Mouse (Mus musculus) kidney, adult 2 months (tissue): ENCODE measurements around the gene Tcp1. TPM values are rescaled to one million over a fixed set of nuclear protein-coding genes. Genes with fewer than 3 reads are reported as not detected.
"Not testable (repeated sequence)": the region's sequence is repeated elsewhere in the genome, so short reads cannot be mapped to it uniquely, and the experiment has no call there.

Experiments used
- DNase-seq: peaks from one replicate; pipeline ENCODE4 v3.0.0; 2021
- H3K27ac ChIP-seq: fragments of 200-500 bp; 2 replicates; pipeline ENCODE4 v1.5.1; 2012; ENCODE audit warnings: low read depth, low read length, control low read depth, inconsistent platforms; ENCODE audit not compliant: insufficient read depth
- H3K27me3 ChIP-seq: fragments of 200-500 bp; replicated peaks from 2 replicates; pipeline ENCODE4 v1.6.1; 2012; ENCODE audit warnings: mild to moderate bottlenecking, moderate library complexity, low read length, inconsistent platforms; ENCODE audit not compliant: control insufficient read depth, insufficient read depth
- H3K36me3 ChIP-seq: fragments of 200-500 bp; 2 replicates; pipeline ENCODE4 v1.6.1; 2012; ENCODE audit warnings: mild to moderate bottlenecking, moderate library complexity, low read length, inconsistent platforms; ENCODE audit not compliant: control insufficient read depth, insufficient read depth
- H3K4me1 ChIP-seq: fragments of 200-500 bp; 2 replicates; pipeline ENCODE4 v1.6.1; 2011; ENCODE audit warnings: low read length; ENCODE audit not compliant: control insufficient read depth, insufficient read depth
- H3K4me3 ChIP-seq: fragments of 200-500 bp; 2 replicates; pipeline ENCODE4 v1.5.1; 2011; ENCODE audit warnings: mild to moderate bottlenecking, low read depth, low read length, control low read depth; ENCODE audit not compliant: insufficient read depth
- CTCF ChIP-seq: fragments of 200-500 bp; conservative IDR thresholded peaks from 2 replicates; pipeline ENCODE4 v1.5.1; 2011; ENCODE audit warnings: low read depth, mild to moderate bottlenecking, control low read depth, low read length, moderate library complexity, mixed read lengths; ENCODE audit not compliant: insufficient read depth, insufficient read length
- POLR2A ChIP-seq: fragments of 200-500 bp; IDR thresholded peaks from one replicate; pipeline ENCODE4 v1.6.1; 2011; ENCODE audit warnings: low read depth, low read length, control low read depth
- WGBS: fragments of 180-500 bp; shearing (Covaris S2); methylation state at CpG from one replicate; pipeline ENCODE4 v1.1.7; 2018; 5-methylcytosine and 5-hydroxymethylcytosine counted together
- polyA plus RNA-seq: library from polyadenylated mRNA; depleted of rRNA; stranded (reverse); fragments of >200 nt; gene quantifications from 2 replicates; pipeline ENCODE4 v1.2.3, GENCODE M21; 2012

Tcp1 gene
- polyA plus RNA-seq, 1 experiment, result 78.4 TPM

DNA sequence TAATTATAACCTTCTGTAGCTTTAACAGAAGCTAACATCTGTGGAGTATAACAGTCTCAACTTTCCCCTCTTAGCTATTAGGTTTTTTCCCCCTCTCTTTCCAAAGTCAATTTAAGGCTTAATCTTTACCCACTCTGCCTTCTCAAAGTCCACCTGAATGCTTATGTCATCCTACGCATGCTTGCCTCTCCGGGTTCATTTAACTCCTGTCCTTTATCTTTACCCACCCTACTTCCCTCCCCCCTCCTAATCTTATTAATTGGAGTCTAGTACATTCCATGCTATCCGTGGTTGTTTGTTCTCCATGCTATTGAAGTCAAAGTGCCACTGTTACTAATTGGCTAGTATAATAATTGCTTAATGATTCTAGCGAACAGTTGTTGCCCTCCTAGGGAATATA lies 20.2 kb downstream of the Tcp1 start:
- H3K27ac ChIP-seq, result peak overlapping the region; percentile 89
- peak; percentile 74 for DNase-seq
- WGBS, result 28% methylated on average over 4 of the region's 4 CpGs
- peaks cover 14% of the 10 kb centered on the region; the same call in 1 of the 2 replicates for H3K4me1 ChIP-seq
- H3K36me3 ChIP-seq, result no peaks in the 10 kb centered on the region
- no peak for TF ChIP-seq POLR2A
- TF ChIP-seq CTCF, result no peak
- H3K4me3 ChIP-seq, result no peak overlapping the region
- no peaks in the 10 kb centered on the region for H3K27me3 ChIP-seq

DNA sequence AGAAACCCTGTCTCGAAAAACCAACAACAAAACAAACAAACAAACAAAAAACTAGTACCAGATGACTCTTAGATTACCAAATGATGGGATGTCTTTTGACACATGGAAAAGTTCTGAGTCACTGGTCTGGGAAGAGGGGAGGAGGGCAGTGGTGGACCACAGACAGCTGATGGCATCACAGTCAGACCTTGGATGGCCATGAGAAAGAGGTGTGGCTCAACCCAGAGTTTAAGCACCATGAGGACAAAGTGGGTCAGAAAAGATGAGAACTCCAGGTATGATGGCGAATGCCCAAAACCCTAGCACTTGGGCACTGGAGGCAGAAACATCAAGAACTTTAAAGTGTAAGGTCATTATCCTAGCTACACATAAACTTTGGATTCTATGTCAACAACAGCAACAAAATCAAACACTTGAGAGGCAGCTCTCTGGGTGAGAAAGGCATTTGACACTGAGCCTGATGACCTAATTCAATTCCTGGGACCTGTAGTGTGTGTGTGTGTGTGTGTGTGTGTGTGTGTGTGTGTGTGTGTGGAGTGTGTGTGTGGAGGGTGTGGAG lies 22.0 kb downstream of the Tcp1 start:
- WGBS, result 74% methylated on average over 2 of the region's 2 CpGs
- H3K27ac ChIP-seq, result no peak overlapping the region
- H3K36me3 ChIP-seq, result no peaks in the 10 kb centered on the region
- H3K4me1 ChIP-seq, result peaks cover 17% of the 10 kb centered on the region; the same call in 1 of the 2 replicates
- H3K4me3 ChIP-seq, result no peak overlapping the region
- DNase-seq, result no peak
- no peaks in the 10 kb centered on the region for H3K27me3 ChIP-seq
- TF ChIP-seq CTCF, result no peak
- TF ChIP-seq POLR2A, result no peak

- H3K27me3 ChIP-seq, result no peaks in the 10 kb centered on the region
- H3K36me3 ChIP-seq, result peaks cover 1% of the 10 kb centered on the region; the same call in 1 of the 2 replicates
- H3K4me1 ChIP-seq, result peaks cover 17% of the 10 kb centered on the region; the same call in 1 of the 2 replicates
- WGBS, result 73% methylated on average over 2 of the region's 2 CpGs
- TF ChIP-seq POLR2A (no peak), CTCF (no peak)
- no peak overlapping the region for H3K4me3 ChIP-seq
- H3K27ac ChIP-seq, result no peak overlapping the region
- no peak for DNase-seq
Observed at GRCm38 (mm10) chr17:12938077-12938476, 22.6 kb downstream of the Tcp1 start.

DNA sequence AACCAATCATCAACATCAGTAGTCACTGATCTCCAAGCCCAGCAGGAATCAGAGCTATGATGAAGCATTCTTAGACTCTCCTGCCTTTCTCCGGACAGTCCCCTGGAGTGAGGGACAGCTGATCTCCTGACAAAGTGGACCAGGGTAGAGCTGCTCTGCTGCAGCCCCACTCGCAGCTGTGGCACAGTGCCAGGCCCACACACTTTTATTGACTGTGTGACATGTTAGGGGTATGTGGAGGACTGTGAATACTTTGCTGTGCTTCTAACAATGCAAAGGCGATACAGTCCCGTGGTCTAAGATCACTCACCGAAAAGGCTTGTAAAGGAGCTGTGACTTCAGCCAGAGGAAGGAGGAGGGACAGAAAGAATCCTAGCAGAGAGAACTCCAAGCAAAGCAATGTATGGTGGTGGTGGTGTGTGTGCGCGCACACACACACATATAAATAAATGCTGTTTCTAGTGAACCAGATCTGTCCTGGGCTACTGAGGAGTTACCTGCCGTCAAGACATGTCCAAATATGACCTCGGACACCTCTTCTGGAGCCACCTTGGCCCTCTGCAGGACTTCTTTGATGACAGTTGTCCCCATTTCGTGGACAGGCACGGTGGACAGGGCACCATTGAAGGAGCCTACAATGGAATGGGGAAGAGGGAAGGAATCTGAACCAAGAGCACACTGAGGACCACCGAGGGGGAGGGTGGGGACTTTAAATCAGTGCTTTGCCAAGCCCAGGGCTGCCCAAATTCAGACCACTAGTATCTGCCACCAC lies 24.1 kb downstream of the Tcp1 start:
- H3K36me3 ChIP-seq, H3K27me3 ChIP-seq, DNase-seq: not testable (repeated sequence)
- peak overlapping the region; percentile 60 for H3K4me3 ChIP-seq
- peaks cover 17% of the 10 kb centered on the region; the same call in 1 of the 2 replicates for H3K4me1 ChIP-seq
- 47% methylated on average over 5 of the region's 12 CpGs for WGBS
- 0 out of 2 replicates have a peak overlapping the region, but pooled peaks have one; percentile 21 for H3K27ac ChIP-seq

GRCm38 (mm10) chr17:12940151-12940805 lies 24.8 kb downstream of the Tcp1 start, which contains the start of gene Acat3:
Gene Acat3, minus strand, starts transcription at chr17:12940600.
- Histone ChIP-seq H3K27me3 (no peaks in the 10 kb centered on the region), H3K4me3 (peak within 1 kb of the TSS; percentile 60), H3K27ac (0 out of 2 replicates have a peak within 1 kb of the TSS, but pooled peaks have one; percentile 21), H3K4me1 (peaks cover 14% of the 10 kb centered on the region; the same call in 1 of the 2 replicates), H3K36me3 (peaks cover 2% of the 10 kb centered on the region; the same call in 1 of the 2 replicates)
- WGBS, result 2% methylated on average over 27 of the region's 27 CpGs
- DNase-seq, result peak; percentile 53
- TF ChIP-seq CTCF (no peak), POLR2A (peak; percentile 30)

- WGBS, result 85% methylated on average over 8 of the region's 8 CpGs
- peaks cover 2% of the 10 kb centered on the region; the same call in 1 of the 2 replicates for H3K36me3 ChIP-seq
- peaks cover 6% of the 10 kb centered on the region; the same call in 1 of the 2 replicates for H3K4me1 ChIP-seq
- no peak overlapping the region for H3K4me3 ChIP-seq
- no peaks in the 10 kb centered on the region for H3K27me3 ChIP-seq
- DNase-seq, result no peak
- H3K27ac ChIP-seq, result no peak overlapping the region
- TF ChIP-seq CTCF, result no peak
Observed at GRCm38 (mm10) chr17:12941543-12942260, 26.2 kb downstream of the Tcp1 start.

GRCm38 (mm10) chr17:12942459-12943162 lies 27.1 kb downstream of the Tcp1 start:
- no peak overlapping the region for H3K4me3 ChIP-seq
- no peak for TF ChIP-seq POLR2A
- TF ChIP-seq CTCF, result no peak
- peaks cover 2% of the 10 kb centered on the region; the same call in 1 of the 2 replicates for H3K36me3 ChIP-seq
- DNase-seq, result no peak
- peaks cover 6% of the 10 kb centered on the region; the same call in 1 of the 2 replicates for H3K4me1 ChIP-seq
- H3K27ac ChIP-seq, result no peak overlapping the region
- no peaks in the 10 kb centered on the region for H3K27me3 ChIP-seq
- WGBS, result 95% methylated on average over 6 of the region's 6 CpGs
